Mouse (Mus musculus) G1E (cell line): ENCODE measurements around the gene Polr2a. TPM values are rescaled to one million over a fixed set of nuclear protein-coding genes. Genes with fewer than 3 reads are reported as not detected.

Experiments
- ATAC-seq: 2 replicates; pipeline ENCODE4 v1.8.0; 2016; ENCODE audit warnings: mild to moderate bottlenecking; ENCODE audit not compliant: insufficient number of reproducible peaks, poor library complexity, low FRiP score, severe bottlenecking; ENCODE audit errors: extremely low read depth
- DNase-seq: peaks from one replicate; pipeline ENCODE4 v3.0.0; 2012; ENCODE audit warnings: low spot score
- H3K27me3 ChIP-seq: 2 replicates; pipeline ENCODE4 v1.6.1; 2012; ENCODE audit warnings: mild to moderate bottlenecking, low read length, inconsistent platforms; ENCODE audit not compliant: insufficient read depth
- H3K36me3 ChIP-seq: replicated peaks from 2 replicates; pipeline ENCODE3; 2012; ENCODE audit warnings: mild to moderate bottlenecking, inconsistent platforms
- H3K4me1 ChIP-seq: 2 replicates; pipeline ENCODE4 v1.6.1; 2012; ENCODE audit warnings: low read depth, low read length, inconsistent platforms, mixed read lengths; ENCODE audit not compliant: insufficient read depth
- H3K4me3 ChIP-seq: 2 replicates; pipeline ENCODE4 v1.5.1; 2012; ENCODE audit warnings: low read depth, mild to moderate bottlenecking, inconsistent platforms, low read length, moderate library complexity, mixed read lengths
- H3K9me3 ChIP-seq: replicated peaks from 2 replicates; pipeline ENCODE4 v1.6.1; 2012; ENCODE audit warnings: inconsistent platforms
- CTCF ChIP-seq: IDR thresholded peaks from 2 replicates; pipeline ENCODE4 v1.5.1; 2012; ENCODE audit warnings: low read depth, low read length, inconsistent platforms, mixed read lengths
- GATA1 ChIP-seq: IDR thresholded peaks from 2 replicates; pipeline ENCODE4 v1.6.1; 2012; ENCODE audit warnings: borderline replicate concordance, low read length, inconsistent platforms, mixed read lengths
- GATA2 ChIP-seq: IDR thresholded peaks from 2 replicates; pipeline ENCODE4 v1.6.1; 2012; ENCODE audit warnings: low read depth, low read length, inconsistent platforms, borderline replicate concordance
- POLR2AphosphoS5 ChIP-seq: IDR thresholded peaks from 2 replicates; pipeline ENCODE4 v1.6.1; 2012; ENCODE audit warnings: low read depth, low read length, inconsistent platforms; ENCODE audit not compliant: insufficient replicate concordance
- TAL1 ChIP-seq: conservative IDR thresholded peaks from 2 replicates; pipeline ENCODE4 v1.6.1; 2012; ENCODE audit warnings: low read depth, low read length, inconsistent platforms, mixed read lengths
- polyA plus RNA-seq: library from polyadenylated mRNA; stranded (reverse); fragments of >175 nt; gene quantifications from 2 replicates; pipeline ENCODE4 v1.2.3, GENCODE M21; 2012
- total RNA-seq, 2 experiments: library from RNA; stranded (forward) in 1 of 2; stranded (reverse) in 1 of 2; fragments of 200-1000 nt in 1 of 2; fragments of >200 nt in 1 of 2; fragmentation: Nextera tagmentation in 1 of 2; gene quantifications; 2 replicates each; pipeline ENCODE4 v1.2.3; 2014 to 2017

Gene Polr2a
- total and polyA plus RNA-seq, 3 experiments: 26.2 to 192 (median 116) TPM

DNA sequence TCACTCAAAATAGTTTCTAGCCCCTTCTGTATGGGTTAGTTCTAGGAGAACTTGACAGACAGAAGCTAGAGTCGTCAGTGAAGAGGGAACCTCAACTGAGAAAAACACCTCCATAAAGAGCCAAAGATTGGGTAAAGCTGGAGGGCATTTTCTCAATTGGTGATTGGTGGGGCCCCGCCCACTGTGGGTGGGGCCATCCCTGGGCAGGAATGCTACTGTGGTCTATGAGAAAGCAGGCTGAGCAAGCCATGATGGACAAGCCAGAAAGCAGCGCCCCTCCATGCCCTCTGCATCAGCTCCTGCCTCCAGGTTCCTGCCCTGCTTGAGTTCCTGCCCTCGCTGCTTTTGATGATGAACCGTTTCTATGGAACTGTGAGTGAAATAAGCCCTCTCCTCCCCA lies 32.5 kb downstream of the Polr2a start:
- H3K4me1 ChIP-seq: peaks cover 7% of the 10 kb centered on the region
- no peak for TF ChIP-seq GATA1
- DNase-seq (no peak), ATAC-seq (no peak)
- no peaks in the 10 kb centered on the region for H3K36me3 ChIP-seq
- H3K4me3 ChIP-seq: no peak overlapping the region
- peaks cover 8% of the 10 kb centered on the region for H3K9me3 ChIP-seq
- 0 out of 2 replicates have a peak, but pooled peaks cover 2% of the 10 kb centered on the region for H3K27me3 ChIP-seq

DNA sequence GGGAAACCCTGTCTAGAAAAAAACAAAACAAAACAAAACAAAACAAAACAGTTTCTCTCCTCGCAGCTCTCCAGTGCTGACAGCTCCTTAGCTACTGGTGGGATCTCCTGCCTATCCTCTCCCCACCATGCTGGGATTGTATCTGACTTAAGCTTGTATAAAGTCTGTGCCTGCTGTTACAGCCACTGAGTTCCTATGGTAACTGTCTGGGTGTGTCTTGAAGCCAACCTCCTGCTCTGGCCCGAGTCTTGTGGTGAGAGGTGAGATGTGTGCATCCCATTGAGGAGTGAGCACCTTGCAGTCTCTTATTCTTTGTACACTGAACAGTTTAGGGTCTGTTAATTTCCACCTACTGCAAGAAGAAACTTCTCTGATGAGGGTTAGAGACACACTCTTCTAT lies 35.4 kb downstream of the Polr2a start:
- TF ChIP-seq GATA2: no peak
- no peak for TF ChIP-seq GATA1
- TF ChIP-seq CTCF: no peak
- no peak for TF ChIP-seq POLR2AphosphoS5
- TF ChIP-seq TAL1: no peak
- no peak overlapping the region for H3K4me3 ChIP-seq
- H3K9me3 ChIP-seq: peaks cover 8% of the 10 kb centered on the region
- H3K36me3 ChIP-seq: no peaks in the 10 kb centered on the region
- peaks cover 25% of the 10 kb centered on the region for H3K4me1 ChIP-seq
- ATAC-seq (no peak), DNase-seq (no peak)
- 0 out of 2 replicates have a peak, but pooled peaks cover 6% of the 10 kb centered on the region for H3K27me3 ChIP-seq

GRCm38 (mm10) chr11:69720852-69721251 lies 37.6 kb downstream of the Polr2a start:
- Histone ChIP-seq H3K9me3 (peaks cover 8% of the 10 kb centered on the region), H3K4me3 (no peak overlapping the region), H3K36me3 (no peaks in the 10 kb centered on the region), H3K4me1 (peaks cover 30% of the 10 kb centered on the region), H3K27me3 (peaks cover 5% of the 10 kb centered on the region; the same call in 1 of the 2 replicates)
- no peak for TF ChIP-seq POLR2AphosphoS5
- TF ChIP-seq TAL1: peak; percentile 27; the same call in 1 of the 2 replicates
- DNase-seq (no peak), ATAC-seq (no peak)

GRCm38 (mm10) chr11:69719423-69719822 lies 39.0 kb downstream of the Polr2a start:
- peaks cover 2% of the 10 kb centered on the region; the same call in 1 of the 2 replicates for H3K9me3 ChIP-seq
- DNase-seq (no peak), ATAC-seq (no peak)
- H3K36me3 ChIP-seq: no peaks in the 10 kb centered on the region
- no peak overlapping the region for H3K4me3 ChIP-seq
- TF ChIP-seq CTCF: no peak
- no peak for TF ChIP-seq POLR2AphosphoS5
- no peak for TF ChIP-seq TAL1
- no peak for TF ChIP-seq GATA2
- no peak for TF ChIP-seq GATA1
- peaks cover 42% of the 10 kb centered on the region for H3K4me1 ChIP-seq
- peaks cover 14% of the 10 kb centered on the region for H3K27me3 ChIP-seq

DNA sequence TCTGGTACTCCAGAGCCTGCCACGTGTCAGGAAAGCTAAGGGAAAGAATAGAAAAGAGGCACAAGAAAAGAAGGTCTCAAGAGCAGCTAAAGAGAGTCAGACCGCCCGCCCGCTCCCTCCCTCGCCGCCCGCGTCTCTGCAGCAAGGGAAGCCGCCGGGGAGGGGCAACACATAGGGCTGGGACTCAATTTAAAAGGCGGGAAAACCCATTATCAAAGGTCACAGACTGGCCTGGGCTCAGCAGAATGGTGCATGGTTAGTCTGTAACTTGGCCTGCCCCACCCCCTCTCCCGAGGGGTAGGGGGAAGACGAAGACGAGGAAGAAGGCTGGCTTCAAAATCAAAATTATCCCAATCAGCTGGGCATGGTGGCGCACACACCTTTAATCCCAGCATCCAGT lies 39.8 kb downstream of the Polr2a start:
- peak overlapping the region; percentile 44; the same call in 1 of the 2 replicates for H3K4me3 ChIP-seq
- ATAC-seq: no peak

DNA sequence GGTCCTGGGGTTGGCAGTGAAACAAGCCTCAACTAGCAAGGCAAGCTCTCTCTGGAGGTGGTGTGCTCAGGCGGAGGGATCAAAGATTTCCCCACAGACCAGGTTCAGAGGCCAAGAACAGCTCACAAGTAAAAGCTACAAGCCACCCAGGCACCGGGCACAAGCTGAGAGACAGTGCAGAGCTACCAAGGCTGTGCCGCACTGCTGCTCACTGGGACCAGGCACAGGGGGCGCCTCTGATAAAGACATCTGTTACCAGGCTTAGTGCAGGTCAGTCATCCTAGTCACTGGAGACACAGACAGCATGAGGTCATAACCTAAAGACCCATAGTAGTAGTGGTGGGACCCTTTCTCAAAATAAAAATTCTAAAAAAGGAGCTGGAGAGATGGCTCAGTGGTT lies 41.5 kb downstream of the Polr2a start:
- H3K4me3 ChIP-seq: no peak overlapping the region
- no peak for DNase-seq
- peaks cover 14% of the 10 kb centered on the region for H3K27me3 ChIP-seq
- H3K9me3 ChIP-seq: no peaks in the 10 kb centered on the region
- no peak for ATAC-seq
- H3K36me3 ChIP-seq: no peaks in the 10 kb centered on the region
- peaks cover 39% of the 10 kb centered on the region for H3K4me1 ChIP-seq
- TF ChIP-seq GATA1 (no peak), POLR2AphosphoS5 (no peak), TAL1 (no peak), CTCF (no peak), GATA2 (no peak)

More for the DNA sequence above, 39.8 kb downstream of the Polr2a start:
- H3K36me3 ChIP-seq: no peaks in the 10 kb centered on the region
- H3K9me3 ChIP-seq: no peaks in the 10 kb centered on the region
- DNase-seq: peak; percentile 32
- peaks cover 14% of the 10 kb centered on the region for H3K27me3 ChIP-seq
- TF ChIP-seq CTCF (no peak), GATA1 (no peak), POLR2AphosphoS5 (no peak), GATA2 (no peak), TAL1 (no peak)
- peaks cover 42% of the 10 kb centered on the region for H3K4me1 ChIP-seq

DNA sequence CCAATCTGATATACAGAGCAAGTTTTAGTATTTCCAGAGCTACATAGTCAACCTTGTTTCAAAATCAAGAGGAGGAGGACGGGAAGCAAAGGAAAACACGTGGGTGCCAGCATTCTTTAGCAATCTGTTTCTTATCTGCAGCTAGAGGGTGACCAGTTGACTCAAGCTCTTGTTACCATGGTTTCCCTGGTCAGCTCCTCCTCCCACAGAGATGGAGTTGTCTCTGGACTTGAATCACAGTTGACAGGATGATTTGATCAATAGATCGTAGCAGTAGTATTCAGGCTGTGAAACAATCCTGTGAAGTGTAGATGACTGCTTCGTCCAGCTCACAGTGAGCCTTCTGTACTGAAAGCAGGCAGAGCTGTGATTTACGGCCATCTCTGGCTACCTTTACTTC lies 42.5 kb downstream of the Polr2a start:
- ATAC-seq (no peak), DNase-seq (no peak)
- Histone ChIP-seq H3K4me3 (no peak overlapping the region), H3K4me1 (peaks cover 35% of the 10 kb centered on the region), H3K27me3 (peaks cover 14% of the 10 kb centered on the region), H3K36me3 (no peaks in the 10 kb centered on the region), H3K9me3 (no peaks in the 10 kb centered on the region)
- TF ChIP-seq GATA1 (no peak), TAL1 (no peak), POLR2AphosphoS5 (no peak), CTCF (no peak), GATA2 (no peak)
